Mouse (Mus musculus) liver, embryonic 14.5 days (tissue): ENCODE data around the gene Cntln. TPM values are rescaled to one million over a fixed set of nuclear protein-coding genes. Genes with fewer than 3 reads are reported as not detected.

ENCODE experiments used
- ATAC-seq: fragments of 200-750 bp; cut with Nextera tagmentation; 2 replicates; pipeline ENCODE4 v1.8.0; 2017; ENCODE audit warnings: moderate number of reproducible peaks, mild to moderate bottlenecking, moderate library complexity; ENCODE audit not compliant: insufficient read depth
- DNase-seq, 3 experiments: peaks; one replicate each; pipeline ENCODE4 v3.0.0-alpha.2; 2012 to 2013; ENCODE audit warnings: low read depth in 3 of 3, low spot score in 3 of 3
- H3K27ac ChIP-seq: fragments of 300-500 bp; sonication (generic); 2 replicates; pipeline ENCODE4 v1.5.1; 2014; ENCODE audit warnings: moderate library complexity, mild to moderate bottlenecking, control low read depth, inconsistent platforms
- H3K27me3 ChIP-seq: fragments of 300-500 bp; sonication (generic); 2 replicates; pipeline ENCODE4 v1.6.1; 2014; ENCODE audit warnings: mild to moderate bottlenecking, low read length, moderate library complexity; ENCODE audit not compliant: control insufficient read depth, insufficient read depth
- H3K36me3 ChIP-seq: fragments of 300-500 bp; sonication (generic); replicated peaks from 2 replicates; pipeline ENCODE4 v1.6.1; 2014; ENCODE audit warnings: low read depth; ENCODE audit not compliant: control insufficient read depth, insufficient read depth
- H3K4me1 ChIP-seq, 2 experiments: fragments of 200-500 bp in 1 of 2; fragments of 300-500 bp in 1 of 2; sonication (generic) in 1 of 2; replicated peaks; 2 replicates each; pipeline ENCODE4 v1.6.1; 2012 to 2014; ENCODE audit warnings: antibody characterized with exemption in 1 of 2, inconsistent platforms in 1 of 2, low read length in 1 of 2; ENCODE audit not compliant: control insufficient read depth in 2 of 2, insufficient read depth in 2 of 2
- H3K4me2 ChIP-seq: fragments of 300-500 bp; sonication (generic); 2 replicates; pipeline ENCODE4 v1.6.1; 2014; ENCODE audit warnings: low read depth, mild to moderate bottlenecking, control low read depth, moderate library complexity
- H3K4me3 ChIP-seq, 2 experiments: fragments of 200-500 bp in 1 of 2; fragments of 300-500 bp in 1 of 2; sonication (generic) in 1 of 2; 2 replicates each; pipeline ENCODE4 v1.5.1; 2012 to 2014; ENCODE audit warnings: low read depth in 2 of 2, low read length in 2 of 2, mild to moderate bottlenecking in 2 of 2, control low read depth in 1 of 2, inconsistent platforms in 1 of 2, moderate library complexity in 1 of 2; ENCODE audit not compliant: insufficient read depth in 1 of 2
- H3K9ac ChIP-seq: fragments of 300-500 bp; sonication (generic); replicated peaks from 2 replicates; pipeline ENCODE4 v1.6.1; 2014; ENCODE audit warnings: mild to moderate bottlenecking, control low read depth, moderate library complexity
- H3K9me3 ChIP-seq: fragments of 300-500 bp; sonication (generic); 2 replicates; pipeline ENCODE4 v1.6.1; 2016; ENCODE audit warnings: low read length, mixed read lengths; ENCODE audit not compliant: control insufficient read depth
- CTCF ChIP-seq: IDR thresholded peaks from 2 replicates; pipeline ENCODE4 v1.5.1; 2016; ENCODE audit warnings: antibody characterized with exemption, low read depth, control low read depth
- EP300 ChIP-seq: IDR thresholded peaks from 2 replicates; pipeline ENCODE4 v1.6.1; 2016; ENCODE audit warnings: antibody characterized with exemption, low read depth
- WGBS: fragments of 180-500 bp; shearing (Covaris S2); extraction: QIAGEN DNeasy Blood & Tissue Kit; methylation state at CpG from one replicate; pipeline ENCODE4 v1.1.7; 2014; ENCODE audit not compliant: insufficient replicate concordance; 5-methylcytosine and 5-hydroxymethylcytosine counted together
- polyA plus RNA-seq, 2 experiments: library from polyadenylated mRNA; depleted of rRNA in 1 of 2; stranded (reverse) in 1 of 2; unstranded in 1 of 2; fragments of >200 nt; fragmentation: Nextera tagmentation in 1 of 2; extraction: Ambion mirVana in 1 of 2; gene quantifications; 2 replicates each; pipeline versions ENCODE4 v1.2.1 to v1.2.3; 2012 to 2014

The Cntln gene
- polyA plus RNA-seq, 2 experiments = 1.5 to 1.7 TPM

- H3K27ac ChIP-seq = no peak overlapping the region
- DNase-seq = no peak
- 18% methylated on average over 7 of the region's 7 CpGs for WGBS
Measured at GRCm38 (mm10) chr4:84976875-84977646, 93.0 kb downstream of the Cntln start.

GRCm38 (mm10) chr4:84995520-84996348, 111.6 kb downstream of the Cntln start:
- H3K27me3 ChIP-seq = no peaks in the 10 kb centered on the region
- no peak overlapping the region for H3K27ac ChIP-seq
- no peak overlapping the region for H3K4me2 ChIP-seq
- H3K9ac ChIP-seq = no peak overlapping the region
- DNase-seq (no peak), ATAC-seq (no peak)
- no peaks in the 10 kb centered on the region for H3K4me1 ChIP-seq
- 59% methylated on average over 10 of the region's 10 CpGs for WGBS
- no peak overlapping the region for H3K4me3 ChIP-seq
- TF ChIP-seq CTCF (no peak), EP300 (no peak)
- no peaks in the 10 kb centered on the region for H3K9me3 ChIP-seq
- H3K36me3 ChIP-seq = no peaks in the 10 kb centered on the region

More at GRCm38 (mm10) chr4:84976875-84977646, 93.0 kb downstream of the Cntln start:
- Histone ChIP-seq H3K9ac (no peak overlapping the region), H3K4me1 (no peaks in the 10 kb centered on the region), H3K36me3 (no peaks in the 10 kb centered on the region), H3K4me3 (no peak overlapping the region), H3K9me3 (no peaks in the 10 kb centered on the region), H3K4me2 (no peak overlapping the region), H3K27me3 (no peaks in the 10 kb centered on the region)
- ATAC-seq = no peak; the same call in 1 of the 2 replicates
- no peak for TF ChIP-seq EP300
- no peak for TF ChIP-seq CTCF

- WGBS = 60% methylated on average over 6 of the region's 6 CpGs
- no peak for DNase-seq
- Histone ChIP-seq H3K4me1 (no peaks in the 10 kb centered on the region), H3K4me2 (no peak overlapping the region), H3K9me3 (no peaks in the 10 kb centered on the region), H3K9ac (no peak overlapping the region), H3K27me3 (no peaks in the 10 kb centered on the region), H3K36me3 (no peaks in the 10 kb centered on the region), H3K4me3 (no peak overlapping the region), H3K27ac (no peak overlapping the region)
- ATAC-seq = no peak
- TF ChIP-seq CTCF (no peak), EP300 (no peak)
Measured at GRCm38 (mm10) chr4:85005581-85005980, 121.5 kb downstream of the Cntln start.

- no peaks in the 10 kb centered on the region for H3K36me3 ChIP-seq
- DNase-seq (no peak), ATAC-seq (no peak)
- no peak overlapping the region for H3K4me2 ChIP-seq
- H3K27me3 ChIP-seq = no peaks in the 10 kb centered on the region
- H3K9me3 ChIP-seq = no peaks in the 10 kb centered on the region
- no peak overlapping the region for H3K27ac ChIP-seq
- H3K4me3 ChIP-seq = no peak overlapping the region
- H3K9ac ChIP-seq = no peak overlapping the region
- 67% methylated on average over 3 of the region's 3 CpGs for WGBS
- no peak for TF ChIP-seq CTCF
- TF ChIP-seq EP300 = no peak
- H3K4me1 ChIP-seq = no peaks in the 10 kb centered on the region
Measured at GRCm38 (mm10) chr4:85006789-85007188, 122.7 kb downstream of the Cntln start.

- Histone ChIP-seq H3K9me3 (no peaks in the 10 kb centered on the region), H3K4me3 (no peak overlapping the region), H3K27me3 (no peaks in the 10 kb centered on the region), H3K9ac (no peak overlapping the region), H3K4me2 (no peak overlapping the region), H3K27ac (no peak overlapping the region), H3K36me3 (no peaks in the 10 kb centered on the region), H3K4me1 (no peaks in the 10 kb centered on the region)
- TF ChIP-seq EP300 (no peak), CTCF (no peak)
- no peak for ATAC-seq
- DNase-seq = no peak
Measured at GRCm38 (mm10) chr4:85010846-85011245, 126.7 kb downstream of the Cntln start.
